Mouse (Mus musculus) hindbrain, embryonic 13.5 days (tissue): ENCODE data around the gene Tpcn1. TPM values are rescaled to one million over a fixed set of nuclear protein-coding genes. Genes with fewer than 3 reads are reported as not detected.

ENCODE experiments used
- ATAC-seq: fragments of 200-750 bp; cut with Nextera tagmentation; 2 replicates; pipeline ENCODE4 v1.8.0; 2017; ENCODE audit warnings: moderate TSS enrichment; ENCODE audit not compliant: low FRiP score
- H3K27ac ChIP-seq: fragments of 300-500 bp; sonication (generic); 2 replicates; pipeline ENCODE4 v1.5.1; 2015; ENCODE audit warnings: inconsistent platforms, mild to moderate bottlenecking, moderate library complexity
- H3K27me3 ChIP-seq: fragments of 300-500 bp; sonication (generic); 2 replicates; pipeline ENCODE4 v1.6.1; 2015; ENCODE audit warnings: mild to moderate bottlenecking, inconsistent platforms
- H3K36me3 ChIP-seq: fragments of 300-500 bp; sonication (generic); 2 replicates; pipeline ENCODE4 v1.6.1; 2015; ENCODE audit warnings: mild to moderate bottlenecking, inconsistent platforms
- H3K4me1 ChIP-seq: fragments of 300-500 bp; sonication (generic); replicated peaks from 2 replicates; pipeline ENCODE4 v1.6.1; 2015; ENCODE audit warnings: inconsistent platforms
- H3K4me2 ChIP-seq: fragments of 300-500 bp; sonication (generic); 2 replicates; pipeline ENCODE4 v1.6.1; 2015; ENCODE audit warnings: inconsistent platforms, mild to moderate bottlenecking, moderate library complexity
- H3K4me3 ChIP-seq: fragments of 300-500 bp; sonication (generic); 2 replicates; pipeline ENCODE4 v1.5.1; 2015; ENCODE audit warnings: mild to moderate bottlenecking, inconsistent platforms
- H3K9ac ChIP-seq: fragments of 300-500 bp; sonication (generic); 2 replicates; pipeline ENCODE4 v1.6.1; 2015; ENCODE audit warnings: mild to moderate bottlenecking, inconsistent platforms
- H3K9me3 ChIP-seq: fragments of 300-500 bp; sonication (generic); 2 replicates; pipeline ENCODE4 v1.6.1; 2016; ENCODE audit warnings: inconsistent platforms
- WGBS: fragments of 180-500 bp; shearing (Covaris S2); methylation state at CpG from one replicate; pipeline ENCODE4 v1.1.7; 2015; 5-methylcytosine and 5-hydroxymethylcytosine counted together
- polyA plus RNA-seq: library from polyadenylated mRNA; unstranded; fragments of >200 nt; fragmentation: Nextera tagmentation; extraction: Ambion mirVana; gene quantifications from 2 replicates; pipeline ENCODE4 v1.2.1, GENCODE M21; 2015

Tpcn1 gene
- polyA plus RNA-seq, 1 experiment from 2014 or later, result 18.7 TPM

DNA sequence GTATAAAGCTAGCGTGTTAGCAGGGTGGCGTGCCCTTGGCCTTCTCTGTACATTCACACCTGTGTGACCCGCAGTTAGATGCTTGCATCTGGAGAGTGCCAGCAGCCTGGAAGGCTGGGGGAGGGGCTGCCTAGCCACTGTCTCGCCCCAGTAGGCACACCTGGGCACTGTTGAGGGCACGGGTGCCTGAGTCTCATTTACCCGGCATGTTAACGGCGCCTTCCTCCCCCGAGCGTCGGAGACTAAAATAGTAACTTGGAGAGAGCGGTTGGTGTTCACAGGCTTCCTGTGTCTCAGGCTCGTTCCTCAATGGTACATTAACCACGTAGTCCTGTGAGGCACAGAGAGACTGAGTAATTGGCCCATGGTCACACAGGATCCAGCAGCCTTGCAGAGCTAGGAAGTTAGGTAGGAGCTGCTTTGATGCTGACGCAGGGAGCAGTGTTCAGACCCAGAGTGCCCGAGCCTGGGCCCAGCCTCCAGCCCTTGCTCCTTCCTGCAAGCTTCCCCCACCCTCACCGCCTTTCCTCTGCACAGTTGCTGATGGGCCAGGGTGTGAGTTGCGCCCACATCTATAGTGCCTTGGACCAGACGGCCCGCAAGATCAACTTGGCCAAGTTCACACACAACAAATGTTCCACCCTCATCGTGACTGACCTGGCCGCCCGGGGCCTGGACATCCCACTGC lies 32.7 kb upstream of the Tpcn1 start:
- no peak for ATAC-seq
- Histone ChIP-seq H3K36me3 (peaks cover 98% of the 10 kb centered on the region), H3K27me3 (no peaks in the 10 kb centered on the region), H3K4me3 (no peak overlapping the region), H3K4me1 (peaks cover 9% of the 10 kb centered on the region), H3K9me3 (no peaks in the 10 kb centered on the region), H3K9ac (no peak overlapping the region), H3K4me2 (no peak overlapping the region), H3K27ac (no peak overlapping the region)
- 91% methylated on average over 23 of the region's 23 CpGs for WGBS

DNA sequence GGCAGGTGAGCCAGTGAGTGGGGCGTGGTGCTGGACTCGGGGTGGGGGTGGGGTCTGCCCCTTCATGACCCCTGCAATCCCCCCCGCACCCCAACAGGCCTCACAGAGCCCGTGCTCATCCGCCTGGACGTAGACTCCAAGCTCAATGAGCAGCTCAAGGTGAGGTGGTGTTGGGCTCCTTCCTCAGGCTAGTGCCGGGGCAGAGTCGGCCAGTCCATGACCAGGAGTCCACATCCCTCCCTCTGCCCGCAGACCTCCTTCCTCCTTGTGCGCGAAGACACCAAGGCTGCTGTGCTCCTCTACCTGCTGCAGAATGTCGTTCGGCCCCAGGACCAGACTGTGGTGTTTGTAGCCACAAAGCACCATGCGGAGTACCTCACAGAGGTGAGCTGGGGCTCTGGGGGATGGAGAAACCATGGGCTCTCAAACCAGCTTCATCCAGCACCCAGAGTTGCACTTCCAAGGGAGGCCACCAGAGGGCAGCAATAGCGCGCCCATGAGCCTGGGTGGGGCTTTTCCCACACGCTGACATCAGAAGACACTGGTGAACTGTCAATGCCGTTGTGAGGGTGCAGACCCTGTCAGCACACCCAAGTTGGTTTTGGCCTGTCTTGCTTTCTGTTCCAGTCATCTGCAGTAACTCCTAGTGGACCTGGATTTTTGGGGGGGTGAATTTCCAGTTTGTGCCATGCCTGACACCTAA lies 32.1 kb upstream of the Tpcn1 start:
- Histone ChIP-seq H3K4me3 (no peak overlapping the region), H3K27me3 (no peaks in the 10 kb centered on the region), H3K9me3 (0 out of 2 replicates have a peak, but pooled peaks cover 2% of the 10 kb centered on the region), H3K36me3 (peaks cover 98% of the 10 kb centered on the region), H3K27ac (no peak overlapping the region), H3K4me2 (no peak overlapping the region), H3K4me1 (peaks cover 9% of the 10 kb centered on the region), H3K9ac (no peak overlapping the region)
- no peak; the same call in 1 of the 2 replicates for ATAC-seq
- WGBS, result 73% methylated on average over 18 of the region's 18 CpGs

DNA sequence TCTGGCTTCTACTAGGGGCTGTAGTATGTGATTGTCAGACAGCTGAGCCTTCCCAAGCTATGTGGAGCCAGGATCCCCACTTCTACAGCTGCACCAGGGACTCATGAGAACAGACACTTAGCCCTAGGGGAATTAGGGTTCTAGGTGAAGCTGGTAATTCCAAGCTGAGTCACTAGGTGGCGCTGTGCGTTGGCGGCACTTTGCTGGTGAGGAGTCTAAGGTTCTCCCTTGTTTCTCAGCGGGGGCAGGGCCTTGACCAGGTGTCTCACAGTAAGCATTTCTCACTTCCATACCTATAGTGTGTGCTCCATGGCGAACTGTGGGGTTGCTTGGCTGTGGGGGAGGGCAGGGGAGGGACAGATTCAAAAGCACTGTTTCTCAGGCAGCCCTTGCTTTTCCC lies 30.7 kb upstream of the Tpcn1 start:
- Histone ChIP-seq H3K27me3 (no peaks in the 10 kb centered on the region), H3K4me2 (no peak overlapping the region), H3K4me1 (peaks cover 10% of the 10 kb centered on the region), H3K27ac (no peak overlapping the region), H3K9me3 (0 out of 2 replicates have a peak, but pooled peaks cover 3% of the 10 kb centered on the region), H3K9ac (no peak overlapping the region), H3K4me3 (no peak overlapping the region), H3K36me3 (peaks cover 86% of the 10 kb centered on the region)
- no peak for ATAC-seq
- WGBS, result 14% methylated on average over 5 of the region's 5 CpGs

DNA sequence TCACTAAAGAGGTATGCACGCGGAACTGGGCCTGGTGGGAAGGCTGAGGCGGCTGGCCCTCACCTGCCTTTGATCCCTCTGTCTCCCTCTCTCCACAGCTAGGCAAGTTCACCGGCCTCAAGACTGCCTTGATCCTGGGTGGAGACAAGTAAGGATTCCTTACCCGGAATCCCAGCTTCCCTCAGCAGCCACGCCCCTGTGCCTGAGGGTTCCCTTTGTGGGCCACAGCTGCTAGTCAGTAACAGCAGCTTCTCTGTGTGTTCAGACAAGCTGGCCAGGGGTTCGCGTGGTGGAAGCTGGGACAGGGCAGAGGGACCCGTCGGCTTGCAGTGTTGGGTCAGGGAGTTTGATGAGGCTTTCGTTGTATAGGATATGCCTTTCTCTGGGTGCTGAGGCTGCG lies 30.3 kb upstream of the Tpcn1 start:
- Histone ChIP-seq H3K4me1 (peaks cover 14% of the 10 kb centered on the region), H3K4me3 (no peak overlapping the region), H3K27me3 (no peaks in the 10 kb centered on the region), H3K9me3 (0 out of 2 replicates have a peak, but pooled peaks cover 3% of the 10 kb centered on the region), H3K9ac (no peak overlapping the region), H3K4me2 (no peak overlapping the region), H3K27ac (no peak overlapping the region), H3K36me3 (peaks cover 82% of the 10 kb centered on the region)
- no peak for ATAC-seq
- 88% methylated on average over 12 of the region's 12 CpGs for WGBS

DNA sequence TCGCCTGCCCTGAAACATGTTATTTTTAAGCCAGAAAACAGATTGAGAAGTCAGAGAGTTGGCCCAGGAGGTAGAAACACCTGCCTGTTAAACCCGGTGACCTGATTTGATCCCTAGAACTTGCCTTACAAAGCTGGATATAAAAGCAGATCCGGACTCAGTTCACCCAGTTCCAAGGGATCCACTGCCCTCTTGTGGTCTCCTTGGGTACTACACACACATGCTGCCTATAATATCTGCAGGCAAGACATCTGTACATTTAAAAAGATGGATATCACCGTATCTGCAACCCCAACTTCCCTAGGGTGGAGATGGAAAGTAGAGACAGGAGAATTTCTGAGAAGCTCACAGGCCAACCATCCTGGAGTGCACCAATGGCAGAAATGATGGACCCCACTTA lies 27.4 kb upstream of the Tpcn1 start:
- no peak overlapping the region for H3K27ac ChIP-seq
- ATAC-seq, result no peak
- no peak overlapping the region for H3K4me3 ChIP-seq
- no peak overlapping the region for H3K4me2 ChIP-seq
- H3K36me3 ChIP-seq, result peaks cover 53% of the 10 kb centered on the region
- 0 out of 2 replicates have a peak, but pooled peaks cover 3% of the 10 kb centered on the region for H3K9me3 ChIP-seq
- 98% methylated on average over 4 of the region's 4 CpGs for WGBS
- no peaks in the 10 kb centered on the region for H3K27me3 ChIP-seq
- H3K9ac ChIP-seq, result no peak overlapping the region
- peaks cover 22% of the 10 kb centered on the region for H3K4me1 ChIP-seq

DNA sequence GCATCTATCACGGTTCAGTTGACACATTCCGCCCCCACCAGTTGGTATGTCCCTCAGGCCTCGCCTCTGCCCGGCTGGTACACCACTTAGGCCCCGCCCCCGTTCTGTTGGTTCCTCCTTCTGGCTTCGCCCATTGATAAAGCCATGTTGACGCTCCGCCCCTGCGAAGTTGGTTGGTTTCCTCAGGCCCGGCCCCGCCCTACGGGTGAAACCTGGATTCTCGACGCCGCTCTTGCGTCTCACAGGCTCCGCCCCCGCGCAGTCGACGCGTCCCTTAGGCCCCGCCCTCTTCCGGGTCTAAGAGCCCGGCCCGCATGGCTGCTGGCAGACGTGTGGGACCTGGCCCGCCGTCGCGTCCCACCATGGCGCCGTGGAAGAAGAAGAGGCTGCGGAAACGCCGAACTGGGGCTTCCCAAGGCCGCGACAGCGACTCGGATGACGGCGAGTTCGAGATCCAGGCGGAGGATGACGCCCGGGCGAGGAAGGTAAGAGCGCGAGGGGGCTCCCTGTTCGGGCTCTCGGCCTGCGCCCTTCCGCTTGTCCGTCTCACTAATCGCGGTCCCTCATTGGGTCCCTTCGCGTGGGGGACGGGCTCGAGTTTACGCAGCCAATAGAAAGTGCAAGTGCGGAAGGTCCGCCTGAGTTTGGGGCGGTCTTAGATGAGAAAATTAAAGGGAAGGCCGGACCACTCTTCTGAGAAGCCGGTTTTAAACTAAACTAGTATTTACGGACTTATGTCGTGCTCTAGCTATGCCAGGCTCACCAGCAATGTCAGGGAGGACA lies 24.5 kb upstream of the Tpcn1 start:
- under 1% methylated on average over 69 of the region's 69 CpGs for WGBS
- peaks cover 39% of the 10 kb centered on the region for H3K36me3 ChIP-seq
- no peaks in the 10 kb centered on the region for H3K27me3 ChIP-seq
- ATAC-seq, result peak; percentile 94
- H3K4me1 ChIP-seq, result peaks cover 36% of the 10 kb centered on the region
- peak overlapping the region; percentile 93 for H3K4me2 ChIP-seq
- H3K9me3 ChIP-seq, result 0 out of 2 replicates have a peak, but pooled peaks cover 3% of the 10 kb centered on the region
- H3K9ac ChIP-seq, result peak overlapping the region; percentile 79
- peak overlapping the region; percentile 89 for H3K27ac ChIP-seq
- peak overlapping the region; percentile 68 for H3K4me3 ChIP-seq

DNA sequence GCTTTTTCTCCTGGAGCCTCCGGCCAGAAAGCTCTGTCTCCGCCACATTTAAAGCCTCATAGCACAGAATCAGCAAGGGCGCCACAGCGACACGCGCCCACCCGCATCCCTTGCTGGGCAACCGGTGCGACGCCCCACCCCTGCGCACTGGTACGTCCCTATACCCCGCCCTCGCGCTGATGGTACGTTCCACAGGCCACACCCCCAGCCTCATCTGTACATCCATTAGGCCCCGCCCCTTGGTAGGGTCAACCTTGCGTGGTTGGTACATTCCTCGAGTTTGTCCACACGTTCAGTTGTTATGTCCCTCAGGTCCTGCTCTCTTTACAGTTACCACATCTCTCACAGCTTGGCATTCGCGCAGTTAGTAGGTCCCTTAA lies 24.0 kb upstream of the Tpcn1 start, which contains the start of the genes Rita1 and Ddx54:
TSS of gene Rita1 (minus strand) at position 148 of the 380 bp plus-strand sequence.
TSS of gene Ddx54 (plus strand) at position 298 of the 380 bp plus-strand sequence.
- Histone ChIP-seq H3K27ac (peak within 1 kb of the TSS; percentile 89), H3K27me3 (no peaks in the 10 kb centered on the region), H3K4me3 (peak within 1 kb of the TSS; percentile 68), H3K4me1 (peaks cover 36% of the 10 kb centered on the region), H3K9ac (peak within 1 kb of the TSS; percentile 79), H3K36me3 (peaks cover 39% of the 10 kb centered on the region), H3K4me2 (peak within 1 kb of the TSS; percentile 93), H3K9me3 (0 out of 2 replicates have a peak, but pooled peaks cover 3% of the 10 kb centered on the region)
- WGBS, result under 1% methylated on average over 22 of the region's 22 CpGs
- peak; percentile 87 for ATAC-seq

DNA sequence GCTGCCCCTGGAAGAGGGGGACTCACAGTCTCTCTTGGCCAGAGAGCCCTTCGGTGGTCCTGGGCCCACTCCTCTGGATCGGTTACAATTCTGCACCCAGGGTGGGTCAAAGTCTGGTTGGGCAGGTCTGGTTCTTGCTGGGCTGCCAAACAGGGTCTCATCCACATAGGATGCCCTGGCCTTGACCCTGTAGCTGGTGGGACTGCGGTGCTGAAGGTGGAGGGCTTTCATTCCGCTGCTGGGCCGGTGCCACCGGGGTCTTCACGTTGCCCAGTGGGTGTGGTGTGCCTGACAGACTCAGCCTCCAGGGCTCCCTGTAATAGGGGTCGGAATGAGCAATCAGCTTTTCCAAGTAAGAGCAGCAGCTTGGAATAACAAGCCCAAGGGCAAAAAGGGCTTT lies 22.9 kb upstream of the Tpcn1 start:
- peaks cover 36% of the 10 kb centered on the region for H3K4me1 ChIP-seq
- H3K9me3 ChIP-seq, result 0 out of 2 replicates have a peak, but pooled peaks cover 3% of the 10 kb centered on the region
- 43% methylated on average over 8 of the region's 8 CpGs for WGBS
- H3K36me3 ChIP-seq, result peaks cover 32% of the 10 kb centered on the region
- H3K4me2 ChIP-seq, result peak overlapping the region; percentile 81
- H3K27ac ChIP-seq, result peak overlapping the region; percentile 89; the same call in 1 of the 2 replicates
- H3K27me3 ChIP-seq, result no peaks in the 10 kb centered on the region
- no peak for ATAC-seq
- peak overlapping the region; percentile 79 for H3K9ac ChIP-seq
- H3K4me3 ChIP-seq, result peak overlapping the region; percentile 68

DNA sequence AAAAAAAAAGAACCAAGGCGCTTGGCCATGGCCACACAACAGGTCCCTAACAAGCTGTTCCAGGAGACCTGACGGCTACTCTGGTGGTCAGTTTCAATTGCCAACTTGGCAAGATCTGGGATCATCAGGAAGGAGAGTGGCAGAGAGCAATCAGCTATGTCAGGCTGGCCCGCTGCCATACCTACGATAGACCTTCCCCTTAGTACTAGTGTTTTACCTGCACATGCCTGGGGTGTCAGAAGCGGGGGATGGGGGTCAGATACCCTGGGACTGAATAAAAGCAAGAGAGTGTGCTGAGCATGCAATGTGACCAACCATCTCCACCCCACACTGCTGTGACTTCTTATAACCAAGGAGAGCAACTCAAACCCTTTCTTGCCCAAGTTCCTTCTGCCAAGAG lies 22.4 kb upstream of the Tpcn1 start:
- Histone ChIP-seq H3K27me3 (no peaks in the 10 kb centered on the region), H3K4me2 (peak overlapping the region; percentile 81), H3K36me3 (peaks cover 28% of the 10 kb centered on the region), H3K4me1 (peaks cover 36% of the 10 kb centered on the region), H3K4me3 (peak overlapping the region; percentile 68), H3K27ac (no peak overlapping the region), H3K9me3 (0 out of 2 replicates have a peak, but pooled peaks cover 3% of the 10 kb centered on the region), H3K9ac (peak overlapping the region; percentile 79)
- 92% methylated on average over 5 of the region's 5 CpGs for WGBS
- no peak for ATAC-seq

DNA sequence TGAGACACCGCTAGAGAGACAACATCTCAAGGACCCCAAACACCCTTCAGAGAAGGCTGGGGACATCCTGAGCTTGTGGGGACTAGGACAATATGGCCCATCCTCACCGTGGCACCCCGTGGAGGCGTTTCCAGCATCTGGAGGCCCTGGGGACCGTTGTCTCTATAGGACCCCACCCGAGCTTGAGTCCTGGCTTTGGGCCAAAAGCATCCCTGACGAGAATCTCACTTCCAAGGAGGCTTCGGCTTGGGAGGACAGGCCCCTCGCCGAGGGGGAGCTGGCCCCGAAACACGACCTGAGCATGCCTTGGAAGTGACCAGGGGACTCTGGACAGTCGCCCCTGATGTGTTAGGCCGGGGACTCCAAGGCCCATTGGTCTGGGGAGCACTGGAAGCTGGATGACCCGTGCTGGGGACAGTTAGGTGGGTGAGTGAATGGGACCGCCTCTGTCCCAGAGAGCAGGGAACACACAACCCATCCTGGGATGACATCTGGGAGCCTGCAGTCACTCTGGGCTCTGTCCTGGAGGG lies 20.8 kb upstream of the Tpcn1 start:
- H3K4me1 ChIP-seq, result peaks cover 42% of the 10 kb centered on the region
- no peak overlapping the region for H3K9ac ChIP-seq
- no peaks in the 10 kb centered on the region for H3K9me3 ChIP-seq
- H3K4me2 ChIP-seq, result no peak overlapping the region
- H3K36me3 ChIP-seq, result peaks cover 23% of the 10 kb centered on the region
- no peak for ATAC-seq
- no peak overlapping the region for H3K4me3 ChIP-seq
- H3K27me3 ChIP-seq, result no peaks in the 10 kb centered on the region
- WGBS, result 88% methylated on average over 16 of the region's 16 CpGs
- H3K27ac ChIP-seq, result no peak overlapping the region

DNA sequence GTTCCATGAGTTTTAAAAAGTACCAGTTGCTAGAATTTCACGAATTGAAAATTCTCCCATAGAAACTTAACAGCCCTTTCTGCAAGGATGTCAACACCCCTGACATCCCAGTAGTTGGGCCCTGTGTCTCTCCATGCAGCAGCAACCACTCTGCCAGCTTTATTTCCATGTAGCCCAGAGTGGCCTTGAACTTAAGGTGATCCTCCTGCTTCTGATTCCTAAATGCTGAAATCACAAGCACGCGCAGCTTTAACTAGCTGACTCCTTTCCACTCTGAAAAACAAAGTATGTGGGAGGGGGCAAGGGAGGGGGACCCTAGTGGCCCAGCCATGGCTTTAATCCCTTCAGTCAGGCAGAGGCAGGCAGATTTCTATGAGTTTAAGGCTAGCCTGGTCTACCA lies 18.9 kb upstream of the Tpcn1 start:
- Histone ChIP-seq H3K4me2 (no peak overlapping the region), H3K4me3 (no peak overlapping the region)
- ATAC-seq, result no peak

More for the DNA sequence above, 18.9 kb upstream of the Tpcn1 start:
- Histone ChIP-seq H3K4me1 (peaks cover 38% of the 10 kb centered on the region), H3K27me3 (no peaks in the 10 kb centered on the region), H3K9ac (no peak overlapping the region), H3K36me3 (peaks cover 23% of the 10 kb centered on the region), H3K9me3 (no peaks in the 10 kb centered on the region), H3K27ac (no peak overlapping the region)
- 73% methylated on average over 3 of the region's 3 CpGs for WGBS
